Mouse (Mus musculus): ENCODE data around the gene Mmp25.

DNA sequence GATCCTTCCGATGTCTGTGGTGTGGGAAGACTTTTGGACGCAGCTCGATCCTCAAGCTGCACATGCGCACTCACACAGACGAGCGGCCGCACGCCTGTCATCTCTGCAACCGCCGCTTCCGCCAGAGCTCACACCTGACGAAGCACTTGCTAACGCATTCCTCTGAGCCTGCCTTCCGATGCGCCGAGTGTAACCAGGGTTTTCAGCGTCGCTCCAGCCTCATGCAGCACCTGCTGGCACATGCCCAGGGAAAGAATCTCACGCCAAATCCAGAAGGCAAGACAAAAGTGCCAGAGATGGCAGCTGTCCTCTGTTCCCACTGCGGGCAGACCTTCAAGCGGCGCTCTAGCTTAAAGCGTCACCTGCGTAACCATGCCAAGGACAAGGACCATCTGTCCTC, 35.5 kb downstream of the Mmp25 start:
- TF ChIP-seq CTCF (IDR thresholded peaks at IDR 0.05; ENCODE audit: low read depth, low read length) (no peak), POLR2A (IDR thresholded peaks at IDR 0.05; ENCODE audit: extremely low read depth, insufficient read depth, low read length) (no peak)
